Mouse (Mus musculus) MEL (cell line): ENCODE results near the gene 4933436I01Rik. TPM values are rescaled to one million over a fixed set of nuclear protein-coding genes. Genes with fewer than 3 reads are reported as not detected.

Experiments
- DNase-seq: peaks from one replicate; pipeline ENCODE4 v3.0.0; 2011; ENCODE audit warnings: low read depth, low spot score
- H3K27ac ChIP-seq: 2 replicates; pipeline ENCODE4 v1.5.1; 2012; ENCODE audit warnings: low read depth, mild to moderate bottlenecking, control low read depth, low read length, moderate library complexity; ENCODE audit not compliant: control insufficient read depth
- H3K27me3 ChIP-seq, 2 experiments: fragments of 150-350 bp in 1 of 2; sonication (generic) in 1 of 2; 2 replicates each; pipeline ENCODE4 v1.6.1; 2012; ENCODE audit warnings: low read length in 2 of 2, mild to moderate bottlenecking in 2 of 2, improper control_type of control experiment in 1 of 2, moderate library complexity in 1 of 2; ENCODE audit not compliant: insufficient read depth in 2 of 2, control insufficient read depth in 1 of 2
- H3K36me3 ChIP-seq, 2 experiments: 2 replicates each; pipeline ENCODE4 v1.6.1; 2012 to 2014; ENCODE audit warnings: low read length in 2 of 2, improper control_type of control experiment in 1 of 2, inconsistent platforms in 1 of 2, mild to moderate bottlenecking in 1 of 2; ENCODE audit not compliant: insufficient read depth in 2 of 2, control insufficient read depth in 1 of 2
- H3K4me1 ChIP-seq, 2 experiments: fragments of 150-350 bp in 1 of 2; sonication (generic) in 1 of 2; 2 replicates each; pipeline ENCODE4 v1.6.1; 2012; ENCODE audit warnings: low read length in 2 of 2, improper control_type of control experiment in 1 of 2, mild to moderate bottlenecking in 1 of 2; ENCODE audit not compliant: insufficient read depth in 2 of 2, control insufficient read depth in 1 of 2
- H3K4me3 ChIP-seq, 2 experiments: fragments of 150-350 bp in 1 of 2; sonication (generic) in 1 of 2; 2 replicates each; pipeline ENCODE4 v1.5.1; 2012; ENCODE audit warnings: low read depth in 2 of 2, low read length in 2 of 2, mild to moderate bottlenecking in 2 of 2, moderate library complexity in 2 of 2, control low read depth in 1 of 2, improper control_type of control experiment in 1 of 2; ENCODE audit not compliant: control insufficient read depth in 1 of 2, insufficient read depth in 1 of 2
- H3K79me2 ChIP-seq: 2 replicates; pipeline ENCODE4 v1.6.1; 2012; ENCODE audit warnings: mild to moderate bottlenecking, low read length, moderate library complexity; ENCODE audit not compliant: control insufficient read depth, poor library complexity, insufficient read depth
- H3K9ac ChIP-seq: 2 replicates; pipeline ENCODE4 v1.6.1; 2012; ENCODE audit warnings: low read depth, mild to moderate bottlenecking, control low read depth, low read length, moderate library complexity; ENCODE audit not compliant: control insufficient read depth, poor library complexity, severe bottlenecking
- H3K9me3 ChIP-seq: fragments of 150-350 bp; sonication (generic); replicated peaks from 2 replicates; pipeline ENCODE4 v1.6.1; 2012; ENCODE audit warnings: mild to moderate bottlenecking, low read length, improper control_type of control experiment, moderate library complexity; ENCODE audit not compliant: insufficient read depth
- BHLHE40 ChIP-seq: IDR thresholded peaks from 2 replicates; pipeline ENCODE4 v1.6.1; 2012; ENCODE audit warnings: low read depth, mild to moderate bottlenecking, inconsistent platforms, low read length, improper control_type of control experiment, borderline replicate concordance
- CTCF ChIP-seq, 3 experiments: IDR thresholded peaks in 2 of 3; conservative IDR thresholded peaks in 1 of 3; 2 replicates each; pipeline ENCODE4 v1.5.1; 2011 to 2012; ENCODE audit warnings: low read length in 3 of 3, low read depth in 2 of 3, mild to moderate bottlenecking in 2 of 3, improper control_type of control experiment in 1 of 3, inconsistent platforms in 1 of 3, mixed read lengths in 1 of 3, moderate library complexity in 1 of 3; ENCODE audit not compliant: control insufficient read depth in 1 of 3, insufficient read depth in 1 of 3, poor library complexity in 1 of 3, severe bottlenecking in 1 of 3
- ELF1 ChIP-seq: IDR thresholded peaks from 2 replicates; pipeline ENCODE4 v1.6.1; 2014; ENCODE audit warnings: low read depth, mild to moderate bottlenecking, inconsistent platforms, low read length, improper control_type of control experiment, moderate library complexity
- EP300 ChIP-seq, 2 experiments: IDR thresholded peaks; 2 replicates each; pipeline ENCODE4 v1.6.1; 2011; ENCODE audit warnings: improper control_type of control experiment in 2 of 2, low read length in 2 of 2, low read depth in 1 of 2, mild to moderate bottlenecking in 1 of 2
- GABPA ChIP-seq: IDR thresholded peaks from 2 replicates; pipeline ENCODE4 v1.6.1; 2012; ENCODE audit warnings: low read depth, mild to moderate bottlenecking, inconsistent platforms, low read length, improper control_type of control experiment, moderate library complexity
- MAX ChIP-seq: IDR thresholded peaks from 2 replicates; pipeline ENCODE4 v1.6.1; 2011; ENCODE audit warnings: low read length, improper control_type of control experiment
- POLR2AphosphoS2 ChIP-seq: IDR thresholded peaks from 2 replicates; pipeline ENCODE4 v1.6.1; 2011; ENCODE audit warnings: low read length, improper control_type of control experiment
- SMC3 ChIP-seq: IDR thresholded peaks from 2 replicates; pipeline ENCODE4 v1.6.1; 2011; ENCODE audit warnings: low read depth, low read length, improper control_type of control experiment
- polyA plus RNA-seq, 2 experiments: library from polyadenylated mRNA; stranded (reverse) in 1 of 2; unstranded in 1 of 2; fragments of >175 nt in 1 of 2; fragments of >200 nt in 1 of 2; gene quantifications; 2 replicates each; pipeline versions ENCODE4 v1.2.1 to v1.2.4; 2012; ENCODE audit warnings: low replicate concordance in 2 of 2, low read depth in 1 of 2; ENCODE audit not compliant: insufficient read length in 2 of 2, insufficient read depth in 1 of 2, missing spikeins in 1 of 2
- total RNA-seq: library from RNA; depleted of rRNA; stranded (reverse); fragments of 300-350 nt; gene quantifications from 2 replicates; pipeline ENCODE4 v1.2.3, GENCODE M21; 2012; rRNA removed

Gene 4933436I01Rik
- total and polyA plus RNA-seq, 3 experiments, result not detected

DNA sequence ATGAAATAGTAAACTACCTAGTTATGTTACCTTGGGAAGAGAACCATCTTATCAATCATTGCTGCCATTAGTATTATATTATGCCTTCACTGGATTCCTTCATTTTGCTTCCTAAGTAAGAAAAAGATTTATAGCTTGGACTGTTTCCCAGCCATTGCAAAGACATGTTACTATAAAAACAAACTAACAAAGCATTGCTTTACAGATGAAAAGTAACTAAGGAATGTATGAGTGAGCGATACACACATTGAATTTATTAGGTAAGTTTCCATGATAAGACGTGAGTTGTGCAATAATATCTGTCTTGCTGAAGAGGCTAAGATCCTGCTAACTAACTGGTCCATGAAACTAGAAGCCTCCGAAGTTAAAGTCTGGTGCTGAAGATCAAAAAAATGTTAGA is 37.8 kb downstream of the 4933436I01Rik start:
- Histone ChIP-seq H3K4me1 (no peaks in the 10 kb centered on the region), H3K27me3 (no peaks in the 10 kb centered on the region), H3K79me2 (no peaks in the 10 kb centered on the region), H3K4me3 (no peak overlapping the region), H3K27ac (no peak overlapping the region), H3K9me3 (no peaks in the 10 kb centered on the region), H3K36me3 (no peaks in the 10 kb centered on the region), H3K9ac (no peak overlapping the region)
- no peak for DNase-seq
- TF ChIP-seq ELF1, result no peak
- no peak for TF ChIP-seq MAX
- TF ChIP-seq EP300 (IDR thresholded peaks at IDR 0.05; ENCODE audit: low read depth in 1 of 2, low read length in 2 of 2), result no peak
- TF ChIP-seq CTCF (IDR thresholded peaks at IDR 0.05 in 2 of 3, conservative IDR thresholded peaks at IDR 0.05 in 1 of 3; ENCODE audit: control insufficient read depth in 1 of 3, insufficient read depth in 1 of 3, low read depth in 2 of 3, low read length in 3 of 3, poor library complexity in 1 of 3, severe bottlenecking in 1 of 3), result no peak
- TF ChIP-seq GABPA, result no peak
- no peak for TF ChIP-seq BHLHE40
- TF ChIP-seq POLR2AphosphoS2, result no peak
- TF ChIP-seq SMC3, result no peak

Other genes starting within 250 kb of the 4933436I01Rik start
- not detected in 2 replicates for gene Gm1140, start 227.9 kb downstream of the 4933436I01Rik start, total RNA-seq
- gene Gm1140, start 227.9 kb downstream of the 4933436I01Rik start, polyA plus RNA-seq, result not detected
- gene Gm14692, start 225.8 kb downstream of the 4933436I01Rik start, total RNA-seq, result not detected in 2 replicates
- not detected for gene Gm14692, start 225.8 kb downstream of the 4933436I01Rik start, polyA plus RNA-seq